Mouse (Mus musculus) G1E-ER4 (cell line): ENCODE results near the gene Il12rb2. TPM values are rescaled to one million over a fixed set of nuclear protein-coding genes. Genes with fewer than 3 reads are reported as not detected.

Source experiments
- GATA1 ChIP-seq: IDR thresholded peaks from one replicate; pipeline ENCODE4 v1.8.0; 2012; ENCODE audit warnings: low read length, inconsistent platforms
- polyA plus RNA-seq: library from polyadenylated mRNA; stranded (reverse); fragments of >175 nt; gene quantifications from 2 replicates; pipeline ENCODE4 v1.2.3, GENCODE M21; 2012

Gene Il12rb2
- polyA plus RNA-seq, 1 experiment: not detected

- no peak for TF ChIP-seq GATA1
Measured at GRCm38 (mm10) chr6:67266159-67266657, 109.8 kb downstream of the Il12rb2 start.

DNA sequence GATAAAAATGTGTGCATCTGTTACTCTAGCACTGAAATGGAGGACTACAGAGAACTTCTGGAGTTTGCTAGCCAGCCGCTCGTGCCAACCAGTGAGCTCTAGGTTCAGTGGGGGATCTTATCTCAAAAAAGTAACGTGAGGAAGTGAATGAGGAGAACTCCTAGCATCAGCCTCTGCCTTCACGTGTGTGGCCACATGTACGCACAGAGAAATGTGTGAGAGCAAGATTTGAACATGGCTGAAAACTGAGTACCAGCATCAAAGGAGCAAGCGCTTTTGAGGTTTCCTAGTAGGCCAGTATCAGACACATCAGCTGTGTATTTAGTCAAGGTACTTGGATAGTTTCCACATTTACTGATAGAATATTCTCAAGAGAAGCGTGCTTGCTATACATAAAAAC lies 111.1 kb downstream of the Il12rb2 start:
- no peak for TF ChIP-seq GATA1

DNA sequence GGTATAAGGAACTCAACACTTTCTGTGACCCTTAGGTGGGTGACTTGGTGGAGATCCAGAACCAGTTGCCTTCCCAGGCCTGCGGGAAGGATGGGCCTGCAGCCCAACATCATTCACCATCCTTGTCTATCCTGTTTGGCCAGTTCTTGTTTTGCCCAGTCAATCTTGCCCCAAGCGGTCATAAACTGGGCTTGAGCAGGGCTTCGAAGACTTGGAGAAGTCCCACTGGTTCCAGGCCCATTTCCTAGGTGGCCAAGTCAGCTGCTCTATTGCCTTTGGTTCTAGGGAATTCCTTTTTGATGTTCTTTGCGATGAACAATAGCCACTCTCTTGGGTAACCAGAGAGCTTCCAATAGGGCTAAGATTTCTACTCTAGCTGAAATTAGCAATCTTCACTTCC lies 124.9 kb downstream of the Il12rb2 start:
- TF ChIP-seq GATA1: no peak

DNA sequence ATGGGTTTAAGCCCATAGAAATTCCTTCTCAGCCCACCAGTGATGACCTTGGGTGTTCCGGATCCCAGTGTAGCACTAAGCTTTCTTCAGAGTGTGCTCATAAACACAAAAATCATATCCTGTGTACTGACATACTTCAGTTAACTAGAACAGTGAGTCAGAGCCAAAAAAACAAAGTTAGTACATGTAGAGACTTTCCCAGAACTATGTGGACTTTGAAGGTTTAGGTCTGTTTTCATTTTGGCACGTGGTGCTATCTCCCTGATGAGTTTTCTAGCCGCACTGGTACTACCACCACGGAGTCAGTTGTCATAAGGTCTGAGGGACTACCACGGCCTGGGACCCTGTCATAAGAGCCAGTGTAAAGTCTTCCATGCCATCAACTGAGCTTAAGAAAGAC lies 131.5 kb downstream of the Il12rb2 start:
- no peak for TF ChIP-seq GATA1

- TF ChIP-seq GATA1: no peak
Measured at GRCm38 (mm10) chr6:67243765-67244420, 132.1 kb downstream of the Il12rb2 start.

Other genes with a start within 250 kb of the Il12rb2 start
- gene Serbp1, start 138.0 kb downstream of the Il12rb2 start, polyA plus RNA-seq: 2,387 and 3,069 TPM in 2 replicates
- not detected in 2 replicates for gene Il23r, start 115.7 kb upstream of the Il12rb2 start, polyA plus RNA-seq
- not detected in 2 replicates for gene Tacstd2, start 159.6 kb upstream of the Il12rb2 start, polyA plus RNA-seq